Mouse (Mus musculus): Measurements from ENCODE around the gene Evx2. TPM values are rescaled to one million over a fixed set of nuclear protein-coding genes. Genes with fewer than 3 reads are reported as not detected.

Gene Evx2
- total RNA-seq, 2 experiments from 2014 or later, result not detected

DNA sequence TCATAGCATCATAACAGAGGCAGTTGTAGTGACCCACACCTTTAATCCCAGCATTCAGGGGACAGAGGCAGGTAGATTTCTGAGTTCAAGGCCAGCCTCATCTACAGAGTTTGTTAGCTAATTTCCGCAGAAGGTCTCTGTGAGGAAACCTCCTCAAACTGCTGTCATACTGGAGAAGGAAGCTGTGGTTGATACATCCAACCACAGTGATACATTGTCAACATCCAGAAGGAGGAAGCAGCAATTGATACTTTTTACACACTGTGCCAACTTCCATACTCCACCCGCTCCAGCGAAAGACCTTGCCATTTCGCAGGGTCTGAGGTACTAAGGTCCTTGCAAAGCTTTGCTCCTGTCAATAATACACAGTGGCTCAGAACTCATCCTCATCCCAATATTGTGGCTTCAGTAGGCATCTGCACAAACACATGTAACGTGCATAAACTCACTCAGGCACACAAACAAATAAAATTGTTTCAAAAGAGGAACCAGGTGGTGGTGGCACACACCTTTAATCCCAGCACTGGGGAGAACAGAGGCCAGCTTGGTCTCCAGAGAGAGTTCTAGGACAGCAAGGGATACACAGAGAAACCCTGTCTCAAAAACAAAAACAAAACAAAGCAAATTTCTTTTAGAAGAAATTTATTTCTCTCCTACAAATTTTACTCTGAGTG is 53.1 kb downstream of the Evx2 start:
- no peak for DNase-seq
- Histone ChIP-seq H3K4me3 (no peak overlapping the region), H3K27ac (no peak overlapping the region)
- intact Hi-C loops (cut with DNase I), result no loop called here
- no peak for TF ChIP-seq CTCF (IDR thresholded peaks at IDR 0.05)

- DNase-seq, result no peak
- H3K4me3 ChIP-seq, result no peak overlapping the region
- no peak for TF ChIP-seq CTCF (IDR thresholded peaks at IDR 0.05)
- intact Hi-C loops (cut with DNase I), result no loop called here
- H3K27ac ChIP-seq, result no peak overlapping the region
These were observed 55.3 kb downstream of the Evx2 start for GRCm38 (mm10) chr2:74604011-74604410.

Small RNA genes within 50 kb of the gene (microRNA-seq; reads per million reads assigned to microRNA genes)
- gene Gm44463, result not detected

Other genes starting within 250 kb of the Evx2 start
- gene Lnpk, start 80.1 kb downstream of the Evx2 start, total RNA-seq (2021), result 10 to 100 TPM; 47.4 to 56.8 TPM
- not detected for gene Hoxd13, start 8.8 kb upstream of the Evx2 start, total RNA-seq (2021)
- not detected for gene Hoxd12, start 15.5 kb upstream of the Evx2 start, total RNA-seq (2021)
- not detected for gene Hoxd11, start 20.0 kb upstream of the Evx2 start, total RNA-seq (2021)
- gene Hoxd10, start 32.4 kb upstream of the Evx2 start, total RNA-seq (2021), result 1 to 10 TPM; 4.0 to 4.8 TPM
- gene Hoxd9, start 38.2 kb upstream of the Evx2 start, total RNA-seq (2021), result 10 to 100 TPM; 15.8 to 19.1 TPM
- gene Hoxd8, start 45.1 kb upstream of the Evx2 start, total RNA-seq (2021), result 10 to 100 TPM; 39.3 to 49.0 TPM
- not detected for gene Hoxd3, start 52.4 kb upstream of the Evx2 start, total RNA-seq (2021)
- gene Hoxd4, start 52.4 kb upstream of the Evx2 start, total RNA-seq (2021), result 1 to 10 TPM; 1.4 to 2.0 TPM
- gene Gm28230, start 67.2 kb upstream of the Evx2 start, total RNA-seq (2021), result under 1 TPM; 0.08 to 0.36 TPM
- not detected for gene Hoxd1, start 103.4 kb upstream of the Evx2 start, total RNA-seq (2021)
- gene Mtx2, start 166.2 kb upstream of the Evx2 start, total RNA-seq (2021), result 10 to 100 TPM; 24.4 to 46.4 TPM